Mouse (Mus musculus): ENCODE measurements around the gene Clint1. TPM values are rescaled to one million over a fixed set of nuclear protein-coding genes. Genes with fewer than 3 reads are reported as not detected.

The Clint1 gene
- polyA plus RNA-seq, 1 experiment: 45.6 TPM

DNA sequence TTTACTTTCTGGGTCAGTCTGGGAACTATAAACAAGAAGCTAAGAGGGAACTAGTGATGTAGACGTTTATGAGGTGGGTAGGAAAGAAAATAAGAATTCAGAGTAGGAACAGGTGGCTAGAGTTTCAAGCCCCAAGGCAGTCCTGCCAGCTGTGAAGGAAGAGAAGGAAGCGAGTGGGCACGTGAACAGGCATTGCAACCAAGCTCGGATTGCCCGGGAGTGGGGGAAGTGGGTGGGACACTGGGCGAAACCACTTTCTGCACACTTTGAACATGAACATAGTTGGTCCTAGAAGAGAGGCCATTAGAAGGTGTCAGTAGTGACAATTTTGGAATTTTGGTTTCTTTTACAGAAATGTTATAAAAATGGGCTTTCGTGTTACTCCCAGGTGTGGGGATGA lies 4.3 kb upstream of the Clint1 start:
- Histone ChIP-seq H3K4me3 (ENCODE audit: control insufficient read depth, low read depth, low read length) (no peak overlapping the region), H3K36me3 (ENCODE audit: control insufficient read depth, insufficient read depth, low read length) (no peaks in the 10 kb centered on the region), H3K27ac (ENCODE audit: control insufficient read depth, insufficient read depth, low read depth, low read length) (no peak overlapping the region), H3K27me3 (ENCODE audit: control insufficient read depth, insufficient read depth, low read length) (no peaks in the 10 kb centered on the region), H3K4me1 (ENCODE audit: control insufficient read depth, insufficient read depth, low read length) (no peaks in the 10 kb centered on the region)
- no peak for TF ChIP-seq POLR2A (IDR thresholded peaks at IDR 0.05; ENCODE audit: control insufficient read depth, low read depth, low read length)
- TF ChIP-seq CTCF (IDR thresholded peaks at IDR 0.05; ENCODE audit: control insufficient read depth, insufficient read depth, insufficient replicate concordance, low read depth, low read length): no peak

DNA sequence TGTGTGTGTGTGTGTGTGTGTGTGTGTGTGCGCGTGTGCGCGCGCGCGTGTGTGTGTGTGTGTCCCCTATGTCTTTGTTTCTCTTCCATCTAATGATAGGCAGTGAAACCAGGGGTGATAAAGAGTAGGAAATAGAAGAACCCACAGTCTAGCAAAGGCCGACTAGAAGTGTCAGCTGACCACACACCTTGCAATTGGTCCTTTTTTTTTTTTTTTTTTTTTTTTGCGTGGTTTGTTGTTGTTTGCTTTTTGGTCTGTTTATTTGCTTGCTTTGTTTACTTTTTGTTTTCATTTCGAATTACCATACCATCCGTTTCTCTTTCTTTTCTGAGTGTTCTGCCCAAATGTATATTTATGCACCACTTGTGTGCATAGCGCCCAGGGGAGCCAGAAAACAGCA lies 3.6 kb upstream of the Clint1 start:
- Histone ChIP-seq H3K4me1 (ENCODE audit: control insufficient read depth, insufficient read depth, low read length) (no peaks in the 10 kb centered on the region; the same call in 1 of the 2 replicates), H3K4me3 (ENCODE audit: control insufficient read depth, low read depth, low read length) (no peak overlapping the region), H3K27ac (ENCODE audit: control insufficient read depth, insufficient read depth, low read depth, low read length) (no peak overlapping the region), H3K27me3 (ENCODE audit: control insufficient read depth, insufficient read depth, low read length) (no peaks in the 10 kb centered on the region), H3K36me3 (ENCODE audit: control insufficient read depth, insufficient read depth, low read length) (no peaks in the 10 kb centered on the region)
- TF ChIP-seq CTCF (IDR thresholded peaks at IDR 0.05; ENCODE audit: control insufficient read depth, insufficient read depth, insufficient replicate concordance, low read depth, low read length) (no peak), POLR2A (IDR thresholded peaks at IDR 0.05; ENCODE audit: control insufficient read depth, low read depth, low read length) (no peak)

DNA sequence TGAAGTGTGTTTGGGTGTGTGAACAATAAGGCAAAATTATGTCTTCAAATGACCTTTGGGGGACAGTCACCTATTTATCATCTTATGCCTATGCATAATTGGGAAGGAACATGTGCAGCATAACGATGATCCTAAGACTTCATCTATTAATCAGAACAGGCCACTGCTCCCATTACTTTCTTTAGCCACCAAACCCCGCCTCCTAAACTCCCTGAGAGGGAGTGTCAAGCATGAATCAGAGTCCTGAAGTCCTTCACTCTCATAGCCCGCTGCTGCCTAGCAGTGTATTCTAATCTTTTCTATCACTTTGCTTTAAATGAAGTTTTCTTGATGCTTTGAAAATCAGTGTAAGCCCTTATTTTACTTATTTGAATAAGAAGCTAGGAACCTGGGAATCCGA lies 2.6 kb upstream of the Clint1 start:
- H3K4me3 ChIP-seq (ENCODE audit: control insufficient read depth, low read depth, low read length): no peak overlapping the region
- no peaks in the 10 kb centered on the region for H3K36me3 ChIP-seq (ENCODE audit: control insufficient read depth, insufficient read depth, low read length)
- H3K27me3 ChIP-seq (ENCODE audit: control insufficient read depth, insufficient read depth, low read length): no peaks in the 10 kb centered on the region
- H3K4me1 ChIP-seq (ENCODE audit: control insufficient read depth, insufficient read depth, low read length): no peaks in the 10 kb centered on the region; the same call in 1 of the 2 replicates
- TF ChIP-seq POLR2A (IDR thresholded peaks at IDR 0.05; ENCODE audit: control insufficient read depth, low read depth, low read length) (no peak), CTCF (IDR thresholded peaks at IDR 0.05; ENCODE audit: control insufficient read depth, insufficient read depth, insufficient replicate concordance, low read depth, low read length) (no peak)
- H3K27ac ChIP-seq (ENCODE audit: control insufficient read depth, insufficient read depth, low read depth, low read length): no peak overlapping the region

DNA sequence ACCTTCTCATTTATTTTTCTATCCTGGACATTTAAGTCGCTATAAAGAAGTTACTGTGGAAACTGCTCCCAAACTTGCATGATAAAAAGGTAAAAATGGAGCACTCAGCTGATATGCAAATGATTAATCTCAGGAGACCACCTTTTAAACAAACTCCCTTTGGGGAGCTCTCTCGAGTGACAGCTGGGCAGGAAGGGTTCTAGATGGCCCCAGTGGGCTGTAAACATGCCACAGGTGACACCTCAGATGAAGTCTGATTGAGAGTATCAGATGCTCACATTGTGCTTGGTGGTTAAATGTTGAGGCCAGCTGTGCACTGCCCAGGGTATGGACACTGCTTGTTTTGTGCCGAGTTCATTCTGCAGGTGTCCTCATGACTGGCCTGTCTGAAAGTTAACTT lies 2.0 kb upstream of the Clint1 start:
- Histone ChIP-seq H3K36me3 (ENCODE audit: control insufficient read depth, insufficient read depth, low read length) (no peaks in the 10 kb centered on the region), H3K4me3 (ENCODE audit: control insufficient read depth, low read depth, low read length) (no peak overlapping the region), H3K4me1 (ENCODE audit: control insufficient read depth, insufficient read depth, low read length) (peaks cover 5% of the 10 kb centered on the region), H3K27ac (ENCODE audit: control insufficient read depth, insufficient read depth, low read depth, low read length) (no peak overlapping the region), H3K27me3 (ENCODE audit: control insufficient read depth, insufficient read depth, low read length) (no peaks in the 10 kb centered on the region)
- TF ChIP-seq POLR2A (IDR thresholded peaks at IDR 0.05; ENCODE audit: control insufficient read depth, low read depth, low read length) (no peak), CTCF (IDR thresholded peaks at IDR 0.05; ENCODE audit: control insufficient read depth, insufficient read depth, insufficient replicate concordance, low read depth, low read length) (no peak)

DNA sequence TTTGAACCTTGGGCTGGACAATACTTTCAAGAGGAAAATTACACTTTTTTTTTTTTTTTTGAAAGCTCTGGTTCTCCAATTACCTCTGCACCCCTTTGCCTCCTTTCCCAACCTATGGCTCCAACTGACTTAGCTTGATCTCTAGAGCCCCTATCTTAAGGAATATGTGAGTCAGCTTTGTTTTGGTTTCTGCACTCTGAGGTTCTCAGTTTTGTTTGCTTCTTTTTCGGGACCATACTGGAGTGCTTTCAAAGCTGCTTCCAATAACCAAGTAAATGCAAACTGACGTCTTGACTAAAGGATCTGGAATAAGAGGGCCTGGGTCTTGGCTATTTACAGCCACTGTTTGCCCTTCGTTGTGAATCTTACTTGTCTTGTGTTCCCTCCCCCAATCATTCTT lies 1.5 kb upstream of the Clint1 start:
- no peaks in the 10 kb centered on the region for H3K27me3 ChIP-seq (ENCODE audit: control insufficient read depth, insufficient read depth, low read length)
- no peaks in the 10 kb centered on the region for H3K36me3 ChIP-seq (ENCODE audit: control insufficient read depth, insufficient read depth, low read length)
- TF ChIP-seq POLR2A (IDR thresholded peaks at IDR 0.05; ENCODE audit: control insufficient read depth, low read depth, low read length) (no peak), CTCF (IDR thresholded peaks at IDR 0.05; ENCODE audit: control insufficient read depth, insufficient read depth, insufficient replicate concordance, low read depth, low read length) (no peak)
- no peak overlapping the region for H3K27ac ChIP-seq (ENCODE audit: control insufficient read depth, insufficient read depth, low read depth, low read length)
- peaks cover 6% of the 10 kb centered on the region for H3K4me1 ChIP-seq (ENCODE audit: control insufficient read depth, insufficient read depth, low read length)
- H3K4me3 ChIP-seq (ENCODE audit: control insufficient read depth, low read depth, low read length): no peak overlapping the region

DNA sequence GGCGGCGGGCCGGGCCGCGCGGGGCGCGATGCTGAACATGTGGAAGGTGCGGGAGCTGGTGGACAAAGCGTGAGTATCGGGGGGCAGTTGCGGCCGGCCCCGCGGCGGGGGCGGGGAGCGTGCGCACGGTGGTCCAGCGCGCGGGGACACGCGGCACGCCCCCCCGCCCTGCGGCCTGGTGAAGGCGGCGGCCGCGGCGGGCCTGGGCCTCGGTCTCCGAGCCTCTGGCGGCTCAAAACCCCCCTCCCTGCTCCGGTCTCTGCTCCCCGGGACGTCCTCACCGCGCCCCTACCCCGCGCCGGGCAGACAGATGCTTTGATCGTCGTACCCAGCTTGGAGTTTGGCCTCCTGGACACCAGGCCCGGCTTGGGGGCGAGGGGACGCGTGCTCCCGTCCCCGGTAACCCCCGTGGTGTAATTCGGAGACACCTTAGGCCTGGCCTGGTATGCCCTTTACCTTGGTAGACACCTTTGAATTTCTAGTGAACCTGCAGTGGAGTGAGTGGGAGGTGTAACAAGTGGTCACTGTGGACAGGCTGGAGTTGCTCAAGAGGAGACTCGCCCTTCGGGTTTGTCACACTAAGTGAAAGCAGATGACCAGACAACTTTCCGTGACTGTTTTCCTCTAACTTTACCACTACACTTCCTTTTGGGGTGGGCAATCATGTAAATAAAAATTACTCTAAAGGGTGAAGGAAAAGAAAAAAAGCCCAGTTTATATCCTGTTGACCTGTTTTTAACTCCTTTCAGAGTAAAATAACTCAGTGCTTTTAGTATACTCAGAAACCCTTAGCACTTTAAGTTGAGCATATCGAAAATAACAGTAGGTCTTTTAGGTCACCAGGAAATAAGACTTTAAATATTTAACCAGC lies 508 bp downstream of the Clint1 start:
- TF ChIP-seq CTCF (IDR thresholded peaks at IDR 0.05; ENCODE audit: control insufficient read depth, insufficient read depth, insufficient replicate concordance, low read depth, low read length) (no peak), POLR2A (IDR thresholded peaks at IDR 0.05; ENCODE audit: control insufficient read depth, low read depth, low read length) (peak; percentile 6; the same call in 1 of the 2 replicates)
- Histone ChIP-seq H3K27me3 (ENCODE audit: control insufficient read depth, insufficient read depth, low read length) (no peaks in the 10 kb centered on the region), H3K27ac (ENCODE audit: control insufficient read depth, insufficient read depth, low read depth, low read length) (peak overlapping the region; percentile 81), H3K4me1 (ENCODE audit: control insufficient read depth, insufficient read depth, low read length) (peaks cover 8% of the 10 kb centered on the region), H3K4me3 (ENCODE audit: control insufficient read depth, low read depth, low read length) (peak overlapping the region; percentile 96), H3K36me3 (ENCODE audit: control insufficient read depth, insufficient read depth, low read length) (no peaks in the 10 kb centered on the region)

DNA sequence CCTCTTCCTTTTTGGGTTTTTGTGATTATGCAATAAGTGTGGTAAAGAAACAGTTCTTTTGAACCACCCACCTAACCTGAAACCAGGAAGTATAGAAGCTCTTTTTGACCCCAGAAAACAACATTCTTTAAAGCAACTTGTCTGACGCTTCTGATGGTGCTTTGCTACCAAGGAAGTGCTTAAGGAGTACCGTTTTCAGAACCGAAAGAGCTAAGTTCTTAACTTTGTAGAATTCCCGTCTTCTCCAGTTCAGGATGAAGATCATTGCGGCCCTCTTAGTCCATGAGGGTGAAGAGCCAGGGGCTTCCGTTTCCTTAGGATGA lies 1.1 kb downstream of the Clint1 start:
- TF ChIP-seq CTCF (IDR thresholded peaks at IDR 0.05; ENCODE audit: control insufficient read depth, insufficient read depth, insufficient replicate concordance, low read depth, low read length) (no peak), POLR2A (IDR thresholded peaks at IDR 0.05; ENCODE audit: control insufficient read depth, low read depth, low read length) (no peak)
- Histone ChIP-seq H3K27me3 (ENCODE audit: control insufficient read depth, insufficient read depth, low read length) (no peaks in the 10 kb centered on the region), H3K4me1 (ENCODE audit: control insufficient read depth, insufficient read depth, low read length) (peaks cover 8% of the 10 kb centered on the region), H3K27ac (ENCODE audit: control insufficient read depth, insufficient read depth, low read depth, low read length) (peak overlapping the region; percentile 17), H3K4me3 (ENCODE audit: control insufficient read depth, low read depth, low read length) (peak overlapping the region; percentile 19; the same call in 1 of the 2 replicates), H3K36me3 (ENCODE audit: control insufficient read depth, insufficient read depth, low read length) (no peaks in the 10 kb centered on the region)

Data from testis, adult 2 months (tissue).